Mouse (Mus musculus) embryonic facial prominence, embryonic 10.5 days (tissue): ENCODE measurements around the gene Sh3bp1. TPM values are rescaled to one million over a fixed set of nuclear protein-coding genes. Genes with fewer than 3 reads are reported as not detected.

Experiments
- microRNA-seq: library from miRNA; unstranded; fragments of <30 nt; microRNA quantifications from one replicate; pipeline ENCODE4, GENCODE M21; 2017
- polyA plus RNA-seq: library from polyadenylated mRNA; unstranded; fragments of >200 nt; fragmentation: Nextera tagmentation; extraction: Ambion mirVana; gene quantifications from 2 replicates; pipeline ENCODE4 v1.2.1, GENCODE M21; 2016

Gene Sh3bp1
- polyA plus RNA-seq, 1 experiment from 2014 or later, result 35.6 TPM

Small RNA genes within 50 kb of the gene (microRNA-seq; reads per million reads assigned to microRNA genes)
- not detected for gene Mir6955

Other genes with a start within 250 kb of the Sh3bp1 start
- gene Elfn2, start 181.0 kb upstream of the Sh3bp1 start, polyA plus RNA-seq, result 0.05 and 0.16 TPM in 2 replicates
- gene Mfng, start 126.3 kb upstream of the Sh3bp1 start, polyA plus RNA-seq, result 36.4 and 39.0 TPM in 2 replicates
- gene Card10, start 96.7 kb upstream of the Sh3bp1 start, polyA plus RNA-seq, result 3.3 and 4.3 TPM in 2 replicates
- gene Cdc42ep1, start 57.1 kb upstream of the Sh3bp1 start, polyA plus RNA-seq, result 19.9 and 20.8 TPM in 2 replicates
- not detected in 2 replicates for gene Lgals2, start 44.2 kb upstream of the Sh3bp1 start, polyA plus RNA-seq
- gene Gga1, start 22.6 kb upstream of the Sh3bp1 start, polyA plus RNA-seq, result 52.0 and 53.5 TPM in 2 replicates
- 0.34 and 0.74 TPM in 2 replicates for gene Gm49510, start 101 bp upstream of the Sh3bp1 start, polyA plus RNA-seq
- 32.6 and 36.5 TPM in 2 replicates for gene Pdxp, start 14.2 kb downstream of the Sh3bp1 start, polyA plus RNA-seq
- 241 and 316 TPM in 2 replicates for gene Lgals1, start 27.0 kb downstream of the Sh3bp1 start, polyA plus RNA-seq
- 69.2 and 71.5 TPM in 2 replicates for gene Nol12, start 35.2 kb downstream of the Sh3bp1 start, polyA plus RNA-seq
- gene Triobp, start 48.0 kb downstream of the Sh3bp1 start, polyA plus RNA-seq, result 46.7 and 49.4 TPM in 2 replicates
- gene H1f0, start 128.7 kb downstream of the Sh3bp1 start, polyA plus RNA-seq, result 371 and 392 TPM in 2 replicates
- not detected in 2 replicates for gene Galr3, start 142.1 kb downstream of the Sh3bp1 start, polyA plus RNA-seq
- gene Ankrd54, start 163.1 kb downstream of the Sh3bp1 start, polyA plus RNA-seq, result 57.7 and 61.8 TPM in 2 replicates
- gene Eif3l, start 175.4 kb downstream of the Sh3bp1 start, polyA plus RNA-seq, result 280 and 287 TPM in 2 replicates
- gene Micall1, start 209.1 kb downstream of the Sh3bp1 start, polyA plus RNA-seq, result 7.3 and 7.4 TPM in 2 replicates
- gene Polr2f, start 241.2 kb downstream of the Sh3bp1 start, polyA plus RNA-seq, result 414 and 440 TPM in 2 replicates
- 8.0 and 8.2 TPM in 2 replicates for gene 1700088E04Rik, start 241.5 kb downstream of the Sh3bp1 start, polyA plus RNA-seq